Mouse (Mus musculus): ENCODE results near the gene Pim1. TPM values are rescaled to one million over a fixed set of nuclear protein-coding genes. Genes with fewer than 3 reads are reported as not detected.
A peak's percentile ranks its signal among the peaks of the same experiment; 100 is the strongest.

Gene Pim1
- total RNA-seq, 1 experiment: 82.0 TPM

- Histone ChIP-seq H3K27ac (ENCODE audit: insufficient read depth, low read depth, low read length, poor library complexity, severe bottlenecking) (no peak overlapping the region), H3K36me3 (ENCODE audit: control insufficient read depth, insufficient read depth, low read length, poor library complexity, severe bottlenecking) (no peaks in the 10 kb centered on the region), H3K4me1 (ENCODE audit: control insufficient read depth in 2 of 2, insufficient read depth in 2 of 2, low read length in 2 of 2, poor library complexity in 1 of 2) (peaks cover 18 to 31% of the 10 kb centered on the region in 2 experiments), H3K9ac (ENCODE audit: insufficient read depth, low read depth, low read length, poor library complexity, severe bottlenecking) (no peak overlapping the region; the same call in 1 of the 2 replicates), H3K9me3 (ENCODE audit: control insufficient read depth, insufficient read depth, low read depth, low read length) (no peaks in the 10 kb centered on the region), H3K4me3 (ENCODE audit: insufficient read depth in 1 of 2, low read depth in 1 of 2, low read length in 2 of 2, poor library complexity in 1 of 2, severe bottlenecking in 1 of 2) (no peak overlapping the region)
- in situ Hi-C loops (cut with MboI; ENCODE audit: low sequenced_read_pairs in 2 of 2, unreplicated experiment in 2 of 2): no loop called here
- DNase-seq (ENCODE audit: low read depth, low spot score): no peak
- TF ChIP-seq MAFK (IDR thresholded peaks at IDR 0.05; ENCODE audit: insufficient read depth, low read depth, low read length) (no peak), HCFC1 (IDR thresholded peaks at IDR 0.05; ENCODE audit: borderline replicate concordance, insufficient read depth, low read length) (no peak), ZNF384 (IDR thresholded peaks at IDR 0.05; ENCODE audit: low read depth, low read length) (no peak), ZC3H11A (IDR thresholded peaks at IDR 0.05; ENCODE audit: borderline replicate concordance, low read depth, low read length) (no peak), CHD2 (IDR thresholded peaks at IDR 0.05; ENCODE audit: low read depth, low read length) (no peak)
These were observed 45.5 kb upstream of the Pim1 start for GRCm38 (mm10) chr17:29445072-29445471.

DNA sequence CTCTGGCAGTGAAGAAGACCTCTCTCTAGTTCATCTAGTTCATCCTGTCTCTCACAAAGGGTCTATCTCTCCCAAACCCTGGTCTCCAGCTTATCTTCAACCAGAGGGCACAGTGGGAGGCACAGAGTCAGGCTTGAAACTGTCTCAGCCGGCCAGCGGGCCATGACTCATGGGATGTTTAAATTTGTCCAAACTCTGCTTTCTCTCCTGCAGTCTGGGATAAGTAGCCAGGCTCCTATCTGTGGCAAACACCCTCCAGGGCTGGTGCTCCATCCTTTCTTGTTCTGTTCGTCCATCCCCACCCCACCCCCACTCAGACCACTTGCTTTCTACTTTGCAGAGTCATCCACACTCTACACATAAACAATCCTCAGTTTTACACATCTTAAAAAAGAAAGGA lies 43.2 kb upstream of the Pim1 start:
- no peak for DNase-seq (ENCODE audit: low read depth, low spot score)
- H3K9ac ChIP-seq (ENCODE audit: insufficient read depth, low read depth, low read length, poor library complexity, severe bottlenecking): no peak overlapping the region; the same call in 1 of the 2 replicates

GRCm38 (mm10) chr17:29448055-29448454 lies 42.5 kb upstream of the Pim1 start:
- no peak for DNase-seq (ENCODE audit: low read depth, low spot score)
- Histone ChIP-seq H3K27ac (ENCODE audit: insufficient read depth, low read depth, low read length, poor library complexity, severe bottlenecking) (peak overlapping the region; percentile 6; the same call in 1 of the 2 replicates), H3K36me3 (ENCODE audit: control insufficient read depth, insufficient read depth, low read length, poor library complexity, severe bottlenecking) (no peaks in the 10 kb centered on the region), H3K9me3 (ENCODE audit: control insufficient read depth, insufficient read depth, low read depth, low read length) (no peaks in the 10 kb centered on the region), H3K4me3 (ENCODE audit: insufficient read depth in 1 of 2, low read depth in 1 of 2, low read length in 2 of 2, poor library complexity in 1 of 2, severe bottlenecking in 1 of 2) (no peak overlapping the region), H3K4me1 (ENCODE audit: control insufficient read depth in 2 of 2, insufficient read depth in 2 of 2, low read length in 2 of 2, poor library complexity in 1 of 2) (peaks cover 14 to 24% of the 10 kb centered on the region in 2 experiments), H3K9ac (ENCODE audit: insufficient read depth, low read depth, low read length, poor library complexity, severe bottlenecking) (no peak overlapping the region; the same call in 1 of the 2 replicates)
- TF ChIP-seq HCFC1 (IDR thresholded peaks at IDR 0.05; ENCODE audit: borderline replicate concordance, insufficient read depth, low read length) (no peak), ZNF384 (IDR thresholded peaks at IDR 0.05; ENCODE audit: low read depth, low read length) (no peak), MAFK (IDR thresholded peaks at IDR 0.05; ENCODE audit: insufficient read depth, low read depth, low read length) (no peak), ZC3H11A (IDR thresholded peaks at IDR 0.05; ENCODE audit: borderline replicate concordance, low read depth, low read length) (no peak), CHD2 (IDR thresholded peaks at IDR 0.05; ENCODE audit: low read depth, low read length) (no peak)
- in situ Hi-C loops (cut with MboI; ENCODE audit: low sequenced_read_pairs in 2 of 2, unreplicated experiment in 2 of 2): no loop called here

More for the DNA sequence above, 43.2 kb upstream of the Pim1 start:
- in situ Hi-C loops (cut with MboI; ENCODE audit: low sequenced_read_pairs in 2 of 2, unreplicated experiment in 2 of 2): no loop called here
- Histone ChIP-seq H3K4me1 (ENCODE audit: control insufficient read depth in 2 of 2, insufficient read depth in 2 of 2, low read length in 2 of 2, poor library complexity in 1 of 2) (peaks cover 14 to 26% of the 10 kb centered on the region in 2 experiments), H3K4me3 (ENCODE audit: insufficient read depth in 1 of 2, low read depth in 1 of 2, low read length in 2 of 2, poor library complexity in 1 of 2, severe bottlenecking in 1 of 2) (no peak overlapping the region), H3K27ac (ENCODE audit: insufficient read depth, low read depth, low read length, poor library complexity, severe bottlenecking) (peak overlapping the region; percentile 17; the same call in 1 of the 2 replicates), H3K36me3 (ENCODE audit: control insufficient read depth, insufficient read depth, low read length, poor library complexity, severe bottlenecking) (no peaks in the 10 kb centered on the region), H3K9me3 (ENCODE audit: control insufficient read depth, insufficient read depth, low read depth, low read length) (no peaks in the 10 kb centered on the region)
- TF ChIP-seq ZNF384 (IDR thresholded peaks at IDR 0.05; ENCODE audit: low read depth, low read length): no peak
- TF ChIP-seq HCFC1 (IDR thresholded peaks at IDR 0.05; ENCODE audit: borderline replicate concordance, insufficient read depth, low read length): no peak
- no peak for TF ChIP-seq ZC3H11A (IDR thresholded peaks at IDR 0.05; ENCODE audit: borderline replicate concordance, low read depth, low read length)
- no peak for TF ChIP-seq MAFK (IDR thresholded peaks at IDR 0.05; ENCODE audit: insufficient read depth, low read depth, low read length)
- no peak for TF ChIP-seq CHD2 (IDR thresholded peaks at IDR 0.05; ENCODE audit: low read depth, low read length)

DNA sequence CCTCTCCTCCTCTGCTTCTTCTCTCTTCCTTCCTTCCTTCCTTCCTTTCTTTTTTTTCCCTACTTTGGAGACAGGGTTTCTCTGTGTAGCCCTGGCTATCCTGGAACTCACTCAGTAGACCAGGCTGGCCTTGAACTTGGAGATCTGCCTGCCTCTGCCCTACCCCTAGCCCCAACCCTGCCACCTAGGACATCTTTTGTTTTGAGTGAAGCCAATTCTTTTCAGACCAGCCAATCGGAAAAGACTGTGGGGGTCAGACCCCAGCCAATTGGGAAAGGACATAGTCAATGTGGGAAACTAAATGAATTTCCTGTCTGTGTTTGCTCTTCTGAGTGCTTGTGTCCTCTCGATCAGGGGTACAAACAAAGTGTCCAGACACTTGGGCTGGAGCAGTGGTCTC lies 42.0 kb upstream of the Pim1 start:
- H3K27ac ChIP-seq (ENCODE audit: insufficient read depth, low read depth, low read length, poor library complexity, severe bottlenecking): peak overlapping the region; percentile 26; the same call in 1 of the 2 replicates
- in situ Hi-C loops (cut with MboI; ENCODE audit: low sequenced_read_pairs in 2 of 2, unreplicated experiment in 2 of 2): no loop called here
- DNase-seq (ENCODE audit: low read depth, low spot score): no peak

More for the DNA sequence above, 42.0 kb upstream of the Pim1 start:
- Histone ChIP-seq H3K4me3 (ENCODE audit: insufficient read depth in 1 of 2, low read depth in 1 of 2, low read length in 2 of 2, poor library complexity in 1 of 2, severe bottlenecking in 1 of 2) (no peak overlapping the region), H3K9ac (ENCODE audit: insufficient read depth, low read depth, low read length, poor library complexity, severe bottlenecking) (no peak overlapping the region; the same call in 1 of the 2 replicates), H3K36me3 (ENCODE audit: control insufficient read depth, insufficient read depth, low read length, poor library complexity, severe bottlenecking) (no peaks in the 10 kb centered on the region), H3K4me1 (ENCODE audit: control insufficient read depth in 2 of 2, insufficient read depth in 2 of 2, low read length in 2 of 2, poor library complexity in 1 of 2) (peaks cover 14 to 24% of the 10 kb centered on the region in 2 experiments), H3K9me3 (ENCODE audit: control insufficient read depth, insufficient read depth, low read depth, low read length) (no peaks in the 10 kb centered on the region)
- TF ChIP-seq HCFC1 (IDR thresholded peaks at IDR 0.05; ENCODE audit: borderline replicate concordance, insufficient read depth, low read length) (no peak), ZC3H11A (IDR thresholded peaks at IDR 0.05; ENCODE audit: borderline replicate concordance, low read depth, low read length) (no peak), CHD2 (IDR thresholded peaks at IDR 0.05; ENCODE audit: low read depth, low read length) (no peak), ZNF384 (IDR thresholded peaks at IDR 0.05; ENCODE audit: low read depth, low read length) (no peak), MAFK (IDR thresholded peaks at IDR 0.05; ENCODE audit: insufficient read depth, low read depth, low read length) (no peak)

Measured in ES-E14 (cell line).